Mouse (Mus musculus) cortical plate, adult 2 months (tissue): Measurements from ENCODE around the gene Acsm4. TPM values are rescaled to one million over a fixed set of nuclear protein-coding genes. Genes with fewer than 3 reads are reported as not detected.
"Not testable (repeated sequence)": the region's sequence is repeated elsewhere in the genome, so short reads cannot be mapped to it uniquely, and the experiment has no call there.

Experiments used
- H3K27ac ChIP-seq: fragments of 200-500 bp; 2 replicates; pipeline ENCODE4 v1.5.1; 2012; ENCODE audit warnings: low read length, control low read depth, inconsistent platforms; ENCODE audit not compliant: insufficient read depth
- H3K4me1 ChIP-seq: fragments of 200-500 bp; 2 replicates; pipeline ENCODE4 v1.6.1; 2011; ENCODE audit warnings: low read length; ENCODE audit not compliant: control insufficient read depth, insufficient read depth
- H3K4me3 ChIP-seq: fragments of 200-500 bp; 2 replicates; pipeline ENCODE4 v1.5.1; 2011; ENCODE audit warnings: mild to moderate bottlenecking, low read length, control low read depth; ENCODE audit not compliant: insufficient read depth
- CTCF ChIP-seq: fragments of 200-500 bp; IDR thresholded peaks from 2 replicates; pipeline ENCODE4 v1.5.1; 2011; ENCODE audit warnings: mild to moderate bottlenecking, control low read depth, low read length; ENCODE audit not compliant: insufficient read depth; ENCODE audit errors: extremely low read depth
- POLR2A ChIP-seq: fragments of 200-500 bp; IDR thresholded peaks from 2 replicates; pipeline ENCODE4 v1.6.1; 2011; ENCODE audit warnings: mild to moderate bottlenecking, low read length, control low read depth; ENCODE audit not compliant: insufficient read depth; ENCODE audit errors: extremely low read depth
- polyA plus RNA-seq: library from polyadenylated mRNA; depleted of rRNA; stranded (reverse); fragments of >200 nt; gene quantifications from 2 replicates; pipeline ENCODE4 v1.2.3, GENCODE M21; 2012

Gene Acsm4
- polyA plus RNA-seq, 1 experiment = 0.06 TPM

- TF ChIP-seq CTCF = no peak
- no peak for TF ChIP-seq POLR2A
- Histone ChIP-seq H3K27ac (no peak overlapping the region), H3K4me1 (no peaks in the 10 kb centered on the region; the same call in 1 of the 2 replicates), H3K4me3 (no peak overlapping the region)
These were observed 24.3 kb downstream of the Acsm4 start for GRCm38 (mm10) chr7:119714111-119714510.

- TF ChIP-seq POLR2A (peak; percentile 77), CTCF (peak; percentile 42; the same call in 1 of the 2 replicates)
- peak within 1 kb of the TSS; percentile 59 for H3K27ac ChIP-seq
- H3K4me1 ChIP-seq = no peaks in the 10 kb centered on the region; the same call in 1 of the 2 replicates
- peak within 1 kb of the TSS; percentile 91 for H3K4me3 ChIP-seq
These were observed 30.6 kb downstream of the Acsm4 start, which contains the start of gene Thumpd1 for GRCm38 (mm10) chr7:119720253-119720946. Gene Thumpd1, minus strand, starts transcription at chr7:119720798.

- peak overlapping the region; percentile 37; the same call in 1 of the 2 replicates for H3K27ac ChIP-seq
- no peaks in the 10 kb centered on the region; the same call in 1 of the 2 replicates for H3K4me1 ChIP-seq
- no peak for TF ChIP-seq CTCF
- TF ChIP-seq POLR2A = no peak
- peak overlapping the region; percentile 91 for H3K4me3 ChIP-seq
These were observed 31.1 kb downstream of the Acsm4 start for GRCm38 (mm10) chr7:119720947-119721310.

- Histone ChIP-seq H3K27ac (peak overlapping the region; percentile 70), H3K4me3 (no peak overlapping the region), H3K4me1 (no peaks in the 10 kb centered on the region)
- TF ChIP-seq CTCF (no peak), POLR2A (no peak)
These were observed 37.8 kb downstream of the Acsm4 start for GRCm38 (mm10) chr7:119727621-119728020.

GRCm38 (mm10) chr7:119731262-119731661 lies 41.4 kb downstream of the Acsm4 start:
- not testable (repeated sequence) for H3K4me1 ChIP-seq

GRCm38 (mm10) chr7:119738877-119739276 lies 49.1 kb downstream of the Acsm4 start:
- Histone ChIP-seq H3K27ac (no peak overlapping the region), H3K4me3 (no peak overlapping the region), H3K4me1 (no peaks in the 10 kb centered on the region)
- TF ChIP-seq CTCF (no peak), POLR2A (no peak)

More at GRCm38 (mm10) chr7:119731262-119731661, 41.4 kb downstream of the Acsm4 start:
- not testable (repeated sequence) for H3K27ac ChIP-seq, H3K4me3 ChIP-seq

- H3K4me1 ChIP-seq, H3K4me3 ChIP-seq, H3K27ac ChIP-seq: not testable (repeated sequence)
These were observed 50.1 kb downstream of the Acsm4 start for GRCm38 (mm10) chr7:119739798-119740468.

- Histone ChIP-seq H3K4me3 (no peak overlapping the region), H3K4me1 (no peaks in the 10 kb centered on the region), H3K27ac (no peak overlapping the region)
- TF ChIP-seq CTCF = no peak
- no peak for TF ChIP-seq POLR2A
These were observed 54.5 kb downstream of the Acsm4 start for GRCm38 (mm10) chr7:119744321-119744720.

- no peak overlapping the region for H3K4me3 ChIP-seq
- H3K4me1 ChIP-seq = no peaks in the 10 kb centered on the region
- TF ChIP-seq CTCF = no peak
- no peak overlapping the region for H3K27ac ChIP-seq
These were observed 56.0 kb downstream of the Acsm4 start for GRCm38 (mm10) chr7:119745869-119746268.

- H3K4me1 ChIP-seq = no peaks in the 10 kb centered on the region
- TF ChIP-seq CTCF = no peak
- no peak for TF ChIP-seq POLR2A
- no peak overlapping the region for H3K4me3 ChIP-seq
- no peak overlapping the region for H3K27ac ChIP-seq
These were observed 58.9 kb downstream of the Acsm4 start for GRCm38 (mm10) chr7:119748761-119749160.
